Mouse (Mus musculus) spleen, adult 2 months (tissue): ENCODE results near the gene St3gal2. TPM values are rescaled to one million over a fixed set of nuclear protein-coding genes. Genes with fewer than 3 reads are reported as not detected.
"Not testable (repeated sequence)": the region's sequence is repeated elsewhere in the genome, so short reads cannot be mapped to it uniquely, and the experiment has no call there.

Source experiments
- DNase-seq, 2 experiments: peaks; one replicate each; pipeline versions ENCODE4 v3.0.0 to v3.0.0-alpha.2; 2012 to 2021; ENCODE audit warnings: low spot score in 2 of 2, low read depth in 1 of 2
- H3K27ac ChIP-seq: fragments of 200-500 bp; 2 replicates; pipeline ENCODE4 v1.5.1; 2012; ENCODE audit warnings: low read length, inconsistent platforms; ENCODE audit not compliant: insufficient read depth
- H3K27me3 ChIP-seq: fragments of 200-500 bp; 2 replicates; pipeline ENCODE4 v1.6.1; 2012; ENCODE audit warnings: mild to moderate bottlenecking, moderate library complexity, low read length, inconsistent platforms; ENCODE audit not compliant: control insufficient read depth, insufficient read depth
- H3K36me3 ChIP-seq: fragments of 200-500 bp; 2 replicates; pipeline ENCODE4 v1.6.1; 2012; ENCODE audit warnings: mild to moderate bottlenecking, low read length, inconsistent platforms; ENCODE audit not compliant: control insufficient read depth, insufficient read depth
- H3K4me1 ChIP-seq: fragments of 200-500 bp; 2 replicates; pipeline ENCODE4 v1.6.1; 2011; ENCODE audit warnings: inconsistent platforms; ENCODE audit not compliant: control insufficient read depth, insufficient read depth, insufficient read length
- H3K4me3 ChIP-seq: fragments of 200-500 bp; 2 replicates; pipeline ENCODE4 v1.5.1; 2011; ENCODE audit warnings: mild to moderate bottlenecking, inconsistent platforms; ENCODE audit not compliant: insufficient read depth, insufficient read length; ENCODE audit errors: extremely low read depth
- CTCF ChIP-seq: fragments of 200-500 bp; IDR thresholded peaks from 2 replicates; pipeline ENCODE4 v1.5.1; 2011; ENCODE audit warnings: mild to moderate bottlenecking, inconsistent platforms; ENCODE audit not compliant: insufficient read depth, insufficient read length, insufficient replicate concordance; ENCODE audit errors: extremely low read depth
- POLR2A ChIP-seq: fragments of 200-500 bp; IDR thresholded peaks from 2 replicates; pipeline ENCODE4 v1.6.1; 2011; ENCODE audit warnings: low read depth, low read length, inconsistent platforms
- WGBS: fragments of 180-500 bp; shearing (Covaris S2); methylation state at CpG from one replicate; pipeline ENCODE4 v1.1.7; 2018; 5-methylcytosine and 5-hydroxymethylcytosine counted together
- polyA plus RNA-seq: library from polyadenylated mRNA; depleted of rRNA; stranded (reverse); fragments of >200 nt; gene quantifications from 2 replicates; pipeline ENCODE4 v1.2.3, GENCODE M21; 2012; rRNA removed

The St3gal2 gene
- polyA plus RNA-seq, 1 experiment = 25.5 TPM

- H3K36me3 ChIP-seq = 0 out of 2 replicates have a peak, but pooled peaks cover 5% of the 10 kb centered on the region
- DNase-seq = no peak
- peak overlapping the region; percentile 100 for H3K4me3 ChIP-seq
- H3K4me1 ChIP-seq = peaks cover 4% of the 10 kb centered on the region; the same call in 1 of the 2 replicates
- H3K27ac ChIP-seq = peak overlapping the region; percentile 88
- no peak for TF ChIP-seq POLR2A
- TF ChIP-seq CTCF = no peak
- H3K27me3 ChIP-seq = no peaks in the 10 kb centered on the region
- WGBS = 36% methylated on average over 16 of the region's 16 CpGs
Measured at GRCm38 (mm10) chr8:110996641-110997430, 77.1 kb downstream of the St3gal2 start.

GRCm38 (mm10) chr8:110997547-110998531 is 78.1 kb downstream of the St3gal2 start, which contains the start of gene Ddx19a:
TSS of gene Ddx19a (minus strand) at chr8:110997800.
- Histone ChIP-seq H3K27ac (peak within 1 kb of the TSS; percentile 88), H3K4me1 (peaks cover 4% of the 10 kb centered on the region; the same call in 1 of the 2 replicates), H3K4me3 (peak within 1 kb of the TSS; percentile 100), H3K27me3 (no peaks in the 10 kb centered on the region), H3K36me3 (no peaks in the 10 kb centered on the region)
- DNase-seq = peak; percentile 78 to 84
- TF ChIP-seq CTCF (no peak), POLR2A (0 out of 2 replicates have a peak, but pooled peaks have one; percentile 5)
- WGBS = 4% methylated on average over 58 of the region's 58 CpGs

- not testable (repeated sequence) for H3K27me3 ChIP-seq, H3K4me1 ChIP-seq, H3K27ac ChIP-seq, H3K4me3 ChIP-seq, DNase-seq
- peaks cover 21% of the 10 kb centered on the region for H3K36me3 ChIP-seq
- WGBS = 89% methylated on average over 9 of the region's 10 CpGs
Measured at GRCm38 (mm10) chr8:111010230-111010991, 90.7 kb downstream of the St3gal2 start.

Other genes with a start within 250 kb of the St3gal2 start
- 34.8 and 39.4 TPM in 2 replicates for gene Mtss1l, start 198.4 kb upstream of the St3gal2 start, polyA plus RNA-seq
- 36.0 and 38.1 TPM in 2 replicates for gene Il34, start 114.0 kb upstream of the St3gal2 start, polyA plus RNA-seq
- gene Cog4, start 73.3 kb upstream of the St3gal2 start, polyA plus RNA-seq = 15.9 and 16.6 TPM in 2 replicates
- gene Sf3b3, start 73.1 kb upstream of the St3gal2 start, polyA plus RNA-seq = 30.5 and 31.0 TPM in 2 replicates
- gene Fuk, start 17.4 kb upstream of the St3gal2 start, polyA plus RNA-seq = 12.9 and 15.6 TPM in 2 replicates
- 16.6 and 23.5 TPM in 2 replicates for gene Ddx19a, start 77.9 kb downstream of the St3gal2 start, polyA plus RNA-seq
- 2.4 and 3.0 TPM in 2 replicates for gene Ddx19b, start 111.8 kb downstream of the St3gal2 start, polyA plus RNA-seq
- 14.1 and 16.5 TPM in 2 replicates for gene Aars, start 113.2 kb downstream of the St3gal2 start, polyA plus RNA-seq
- 21.5 and 39.8 TPM in 2 replicates for gene Exosc6, start 136.4 kb downstream of the St3gal2 start, polyA plus RNA-seq
- not detected in 2 replicates for gene Clec18a, start 172.5 kb downstream of the St3gal2 start, polyA plus RNA-seq
- 8.1 and 8.6 TPM in 2 replicates for gene Pdpr, start 174.7 kb downstream of the St3gal2 start, polyA plus RNA-seq